Mouse (Mus musculus): ENCODE measurements around the gene Tmc4.

- TF ChIP-seq GATA1 (IDR thresholded peaks at IDR 0.05; ENCODE audit: low read length) (no peak), TAL1 (IDR thresholded peaks at IDR 0.05; ENCODE audit: low read length) (no peak)
Observed at GRCm38 (mm10) chr7:3703148-3703878, 26.0 kb upstream of the Tmc4 start.
